Mouse (Mus musculus) small intestine, adult 2 months (tissue): ENCODE data around the gene Bcar1.

ENCODE experiments used
- CTCF ChIP-seq: fragments of 200-500 bp; IDR thresholded peaks from 2 replicates; pipeline ENCODE4 v1.5.1; 2012; ENCODE audit warnings: low read depth, mild to moderate bottlenecking, control low read depth, inconsistent platforms, low read length, moderate library complexity, mixed read lengths; ENCODE audit not compliant: insufficient replicate concordance, insufficient read length; ENCODE audit errors: extremely low read depth
- POLR2A ChIP-seq: fragments of 200-500 bp; IDR thresholded peaks from 2 replicates; pipeline ENCODE4 v1.6.1; 2012; ENCODE audit warnings: low read depth, mild to moderate bottlenecking, control low read depth, inconsistent platforms, low read length, moderate library complexity

- no peak for TF ChIP-seq CTCF
- TF ChIP-seq POLR2A: no peak
Observed at GRCm38 (mm10) chr8:111736321-111736720, 7.3 kb downstream of the Bcar1 start.
